Mouse (Mus musculus) kidney, adult 9 months (tissue): ENCODE measurements around the gene Slc26a1.

Experiments used
- DNase-seq: peaks from one replicate; pipeline ENCODE4 v3.0.0; 2022

Gene Slc26a1

DNA sequence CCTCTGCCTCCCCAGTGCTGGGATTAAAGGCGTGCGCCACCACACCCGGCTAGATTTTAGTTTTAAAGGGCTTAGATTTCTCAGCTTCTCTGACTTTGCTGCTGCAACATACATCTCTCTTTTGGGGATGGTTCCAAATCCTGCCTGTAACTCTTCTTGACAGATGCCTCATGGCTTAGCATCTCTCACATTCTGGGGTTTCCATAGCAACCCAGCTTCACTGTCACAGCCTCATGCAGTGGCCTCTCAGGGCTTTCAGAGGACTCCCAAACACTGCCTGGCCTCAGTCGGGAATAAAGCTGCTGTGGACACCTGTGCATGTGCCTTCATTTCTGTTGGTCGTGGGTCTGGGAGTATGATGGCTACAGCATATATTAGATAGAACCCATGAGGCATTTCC is 13.7 kb upstream of the Slc26a1 start:
- no peak for DNase-seq

DNA sequence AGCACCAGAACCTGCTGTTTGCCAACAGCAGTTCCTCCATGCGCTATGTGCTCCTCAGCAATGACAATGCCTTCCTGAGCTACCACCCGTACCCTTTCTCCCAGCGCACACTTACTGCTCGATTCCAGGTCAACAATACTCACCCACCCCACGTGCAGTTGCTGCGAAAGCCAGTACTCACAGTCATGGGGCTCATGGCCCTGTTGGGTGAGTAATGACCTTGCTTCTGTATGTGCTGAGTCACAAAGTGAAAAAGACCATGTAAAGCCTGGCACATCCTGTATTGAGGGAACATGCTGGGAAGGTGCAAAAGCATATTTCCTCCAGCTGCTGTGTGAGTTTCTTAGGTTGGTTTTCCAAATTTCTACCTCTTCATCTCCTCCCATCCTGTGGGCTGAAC is 5.5 kb upstream of the Slc26a1 start:
- DNase-seq: no peak

DNA sequence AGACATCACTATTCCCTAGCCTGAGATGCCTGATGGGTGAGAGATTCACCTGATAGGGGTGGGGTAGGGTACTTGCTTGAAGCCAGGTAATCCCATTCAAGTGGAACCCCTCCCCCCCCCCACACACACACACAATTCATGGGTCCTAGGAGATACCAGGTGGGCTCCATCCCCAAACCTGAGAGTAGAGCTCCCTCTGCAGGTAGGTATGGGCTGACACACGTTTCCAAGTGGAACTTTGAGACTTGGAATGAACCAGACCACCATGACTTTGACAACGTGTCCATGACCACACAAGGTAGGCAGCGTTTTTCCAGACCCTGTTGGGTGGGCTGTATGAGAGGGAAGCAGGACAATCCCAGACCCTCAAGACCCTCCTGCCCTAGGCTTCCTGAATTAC is 4.5 kb upstream of the Slc26a1 start:
- no peak for DNase-seq

DNA sequence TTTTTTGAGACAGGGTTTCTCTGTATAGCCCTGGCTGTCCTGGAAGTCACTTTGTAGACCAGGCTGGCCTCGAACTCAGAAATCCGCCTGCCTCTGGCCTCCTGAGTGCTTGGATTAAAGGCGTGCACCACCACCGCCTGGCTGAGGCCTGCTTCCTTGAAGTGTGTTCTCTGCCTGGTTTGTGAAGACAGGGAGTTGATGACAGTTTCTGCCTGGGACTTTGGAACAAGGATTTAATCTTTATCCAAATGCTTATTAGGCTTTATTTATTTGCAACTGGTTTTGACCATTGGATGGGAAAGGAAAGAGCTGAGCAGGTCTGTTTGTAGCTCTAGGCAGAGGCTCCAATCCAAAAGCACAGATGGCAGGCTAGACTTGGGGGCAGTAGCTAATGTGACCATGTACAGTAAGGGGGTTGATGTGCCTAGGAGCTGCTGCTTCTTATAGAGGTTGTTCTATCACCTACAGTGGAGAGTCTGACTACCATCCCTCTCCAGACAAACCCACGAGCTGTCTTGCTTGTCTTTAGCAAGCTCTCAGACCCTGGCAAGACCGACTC is 3.0 kb upstream of the Slc26a1 start:
- peak; percentile 87 for DNase-seq

DNA sequence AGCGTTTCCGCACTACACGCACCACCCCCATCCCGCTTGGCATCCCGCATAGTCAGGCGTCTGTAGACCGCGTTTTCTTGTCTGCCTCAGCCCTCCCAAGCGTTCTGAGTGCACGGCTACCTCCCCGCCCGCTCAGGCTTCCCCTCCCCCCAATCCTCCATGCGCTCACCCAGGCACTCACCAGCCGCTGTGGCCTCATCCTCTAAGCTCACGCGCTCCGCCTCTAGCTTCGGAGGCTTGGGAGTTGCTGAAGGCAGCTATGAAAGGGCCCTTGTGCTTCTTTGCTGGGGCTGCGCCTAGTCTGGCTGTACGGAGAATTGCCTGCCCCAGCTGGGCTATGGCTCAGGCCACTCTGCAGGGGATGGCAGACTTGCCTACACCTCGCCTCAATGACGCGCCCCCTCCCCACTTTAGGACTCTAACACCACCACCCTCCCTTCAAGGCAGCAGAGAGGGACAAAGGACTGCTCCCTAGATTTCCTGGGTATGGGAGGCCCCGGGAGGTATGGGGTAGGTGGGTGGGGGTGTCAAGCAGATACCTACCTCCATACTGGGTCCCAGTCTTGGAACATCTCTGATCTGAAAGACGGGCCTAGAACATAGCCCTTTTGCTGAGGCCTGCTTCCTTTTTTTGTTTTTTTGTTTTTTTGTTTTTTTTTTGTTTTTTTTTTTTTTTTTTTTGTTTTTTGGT is 2.4 kb upstream of the Slc26a1 start:
- DNase-seq: peak; percentile 63

DNA sequence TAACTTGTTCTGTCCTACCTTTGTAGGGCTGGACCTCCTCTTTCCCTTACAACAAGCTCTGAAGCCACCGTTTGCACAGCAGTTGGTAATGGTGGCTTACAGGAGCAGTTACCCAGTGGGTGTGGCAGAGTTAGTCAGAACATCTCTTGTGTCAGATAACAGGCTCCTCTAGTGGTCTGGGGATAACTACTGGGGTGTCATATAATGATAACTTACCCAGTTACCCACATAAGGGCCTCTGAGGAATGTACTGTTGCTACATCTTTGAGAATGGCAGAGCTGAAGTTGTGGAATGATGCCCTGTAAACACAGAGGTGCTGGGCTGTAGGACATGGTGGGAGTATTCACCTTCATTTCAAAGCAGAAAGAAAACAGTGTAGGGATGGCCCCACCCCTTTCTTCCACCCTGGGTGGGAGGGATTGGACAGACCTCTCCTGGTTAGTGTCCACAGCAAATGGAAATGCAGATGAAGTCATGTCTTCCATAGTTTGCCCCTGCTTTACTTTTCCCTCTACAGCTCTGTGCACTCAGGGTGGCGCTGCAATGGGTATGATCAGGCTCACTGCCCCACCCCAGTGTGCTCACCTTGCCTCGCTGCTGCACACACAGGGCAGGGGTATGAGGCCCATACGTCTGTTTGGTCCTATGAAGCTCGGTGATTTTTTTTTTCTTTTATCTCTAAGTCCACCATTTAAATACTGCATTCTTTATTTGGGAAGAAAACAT is 1.6 kb upstream of the Slc26a1 start:
- DNase-seq: no peak

DNA sequence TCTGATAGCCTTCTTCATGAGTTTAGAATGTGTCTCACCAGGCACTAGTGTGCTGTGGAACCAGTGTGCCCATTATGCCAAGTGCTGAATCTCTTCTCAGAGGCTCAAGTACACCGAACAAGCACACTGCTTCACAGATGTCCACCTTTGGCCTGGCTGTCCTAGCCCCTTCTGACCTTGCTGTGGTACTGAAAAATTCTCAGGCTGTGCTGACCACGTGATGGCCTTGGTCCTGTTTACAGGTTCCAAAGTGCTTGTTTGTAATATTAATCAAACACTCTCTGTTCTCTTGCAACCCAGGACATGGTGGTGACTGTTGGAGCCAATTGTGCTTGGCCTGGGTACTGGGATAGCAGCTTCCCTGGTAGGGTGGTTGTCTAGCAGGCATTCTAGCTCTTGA is 745 bp downstream of the Slc26a1 start:
- DNase-seq: peak; percentile 95

DNA sequence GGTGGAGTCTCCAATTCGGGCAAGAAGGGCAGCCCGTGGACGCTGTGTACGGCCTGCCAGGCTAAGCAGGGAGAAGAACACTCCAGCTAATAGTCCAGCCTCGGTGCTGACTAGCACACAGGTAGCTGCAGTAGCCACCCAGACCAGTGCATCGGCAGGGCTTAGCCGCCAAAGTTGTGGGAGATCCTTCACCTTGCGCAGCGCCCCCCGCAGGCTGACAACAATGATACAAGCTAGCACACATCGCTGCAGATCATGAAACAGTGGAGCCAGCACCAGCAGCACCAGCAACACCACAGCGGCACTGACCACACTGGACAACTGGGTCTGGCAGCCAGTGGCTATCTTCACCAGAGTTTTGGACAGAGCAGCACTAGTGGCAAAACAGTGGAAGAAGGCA is 3.6 kb downstream of the Slc26a1 start:
- DNase-seq: no peak

DNA sequence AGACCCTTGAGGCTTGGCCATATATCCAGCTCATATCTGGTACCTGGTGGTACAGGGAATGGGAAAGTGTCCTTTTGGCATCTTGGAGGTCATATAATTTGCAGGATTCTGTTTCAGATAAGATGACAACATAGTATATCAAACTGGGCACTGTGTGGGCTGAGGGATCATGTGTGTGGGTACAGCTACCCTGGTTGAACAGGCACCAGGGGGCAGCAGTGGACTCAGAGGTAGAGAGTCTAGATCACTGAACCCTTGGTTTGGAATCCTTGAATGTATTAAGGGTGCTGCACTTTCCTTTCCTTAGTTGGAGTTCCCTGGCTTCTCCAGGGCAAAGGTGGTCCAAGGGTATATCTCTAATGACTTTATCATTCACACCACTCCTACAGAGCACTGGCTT is 4.6 kb downstream of the Slc26a1 start:
- peak; percentile 79 for DNase-seq

DNA sequence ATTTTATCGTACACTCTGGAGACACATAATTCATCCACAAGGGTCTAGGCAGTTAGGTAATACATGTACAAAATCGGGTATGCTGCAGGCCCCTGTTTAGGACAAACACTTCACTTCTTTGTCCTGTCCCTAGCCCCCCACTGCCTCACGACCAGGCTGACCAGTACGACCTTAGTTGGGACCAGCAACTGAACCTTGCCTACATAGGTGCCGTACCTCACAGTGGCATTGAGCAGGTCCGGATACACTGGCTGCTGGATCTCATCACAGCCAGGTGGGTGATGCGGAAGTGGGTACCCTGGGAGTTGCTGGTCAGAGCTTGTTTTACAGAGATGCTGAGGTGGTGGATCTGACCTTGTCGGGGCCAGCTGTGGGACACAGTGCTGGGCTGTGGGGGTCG is 5.4 kb downstream of the Slc26a1 start:
- DNase-seq: peak; percentile 49

DNA sequence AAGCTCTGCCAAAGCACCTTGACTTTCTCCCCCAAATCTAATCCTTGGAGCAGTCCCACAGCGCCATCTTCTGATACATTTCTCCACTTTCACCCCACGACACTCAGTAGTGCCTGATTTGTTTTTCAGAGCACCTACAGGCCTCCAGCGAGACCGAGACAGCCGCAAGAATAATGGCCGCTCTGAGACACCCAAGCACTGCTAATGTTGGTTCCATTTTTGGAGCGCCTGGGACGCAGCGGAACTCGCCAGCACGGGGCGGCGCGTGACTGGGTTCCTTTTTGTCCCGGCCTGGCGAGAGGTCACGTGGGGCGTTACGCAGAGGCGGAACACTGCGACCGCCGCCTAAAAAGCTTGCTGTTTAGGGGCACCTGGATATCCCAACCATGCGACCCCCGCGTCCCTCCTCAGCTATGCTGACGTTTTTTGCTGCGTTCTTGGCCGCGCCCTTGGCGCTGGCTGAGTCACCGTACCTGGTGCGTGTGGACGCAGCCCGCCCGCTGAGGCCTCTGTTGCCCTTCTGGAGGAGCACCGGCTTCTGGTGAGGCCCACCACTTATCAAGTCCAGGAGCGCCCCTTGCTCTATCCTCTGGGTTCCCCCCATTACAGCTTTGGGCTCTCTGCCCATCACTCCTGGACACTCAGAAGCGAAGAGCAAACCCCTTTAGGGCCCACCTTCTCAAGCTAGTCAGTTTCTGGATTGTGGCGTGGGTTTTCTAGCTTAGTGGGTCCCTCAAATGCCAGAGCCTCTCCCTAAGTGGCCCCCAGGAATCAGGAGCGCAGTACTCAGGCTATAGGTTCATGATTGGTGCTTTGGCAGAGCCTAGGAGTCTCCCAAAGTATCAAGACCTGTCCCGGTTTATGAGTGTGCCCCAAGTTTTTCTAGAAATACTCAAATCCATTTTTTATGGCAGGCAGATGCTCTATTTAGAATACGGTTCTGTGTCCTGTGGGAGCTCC is 6.1 kb downstream of the Slc26a1 start, which contains the start of gene Dgkq:
Dgkq (minus strand) TSS at position 696 of the 960 bp plus-strand sequence.
- DNase-seq: peak; percentile 94

DNA sequence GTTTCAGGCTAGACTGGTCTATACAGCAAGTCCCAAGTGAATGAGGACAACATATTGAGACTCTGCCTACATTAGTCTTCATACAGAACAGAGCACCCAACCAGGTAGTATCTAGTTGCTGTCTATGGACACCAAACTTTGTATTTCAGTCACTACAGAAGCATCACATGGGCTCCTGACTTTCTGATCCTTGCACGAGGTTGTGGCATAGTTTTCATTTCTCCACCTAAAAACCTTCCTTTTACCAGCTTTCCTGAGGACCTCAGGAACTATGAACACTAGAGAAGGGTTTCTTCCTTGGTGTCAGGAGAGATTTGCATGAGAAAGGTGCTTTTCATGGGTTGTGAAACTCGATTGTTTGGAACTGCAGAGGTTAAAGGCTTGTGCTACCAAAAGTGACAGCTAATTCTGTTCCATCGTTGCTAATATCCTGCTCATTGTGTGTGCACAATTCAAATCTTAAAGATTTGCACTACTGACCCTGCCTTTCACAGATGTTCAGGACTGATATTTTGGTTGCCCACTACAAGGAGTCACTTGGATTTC is 6.9 kb downstream of the Slc26a1 start:
- DNase-seq: no peak

DNA sequence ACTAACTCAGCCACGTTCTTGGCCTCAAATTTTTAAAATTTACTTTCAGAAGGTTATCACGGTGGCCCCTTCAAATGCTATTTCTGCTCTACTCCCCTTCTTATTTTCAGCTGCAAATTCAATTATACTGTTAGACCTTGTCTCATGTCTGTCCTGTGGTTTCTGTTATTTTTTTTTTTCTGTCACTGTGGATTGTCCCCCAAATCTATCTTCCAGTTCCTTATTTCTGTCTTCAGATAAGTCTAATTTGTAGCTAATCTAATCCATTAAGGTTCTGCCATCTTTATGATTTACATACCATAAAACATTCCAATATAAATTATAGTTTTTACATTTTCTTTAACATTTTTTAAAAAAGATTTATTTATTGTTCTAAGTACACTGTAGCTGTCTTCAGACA is 8.0 kb downstream of the Slc26a1 start:
- no peak for DNase-seq

DNA sequence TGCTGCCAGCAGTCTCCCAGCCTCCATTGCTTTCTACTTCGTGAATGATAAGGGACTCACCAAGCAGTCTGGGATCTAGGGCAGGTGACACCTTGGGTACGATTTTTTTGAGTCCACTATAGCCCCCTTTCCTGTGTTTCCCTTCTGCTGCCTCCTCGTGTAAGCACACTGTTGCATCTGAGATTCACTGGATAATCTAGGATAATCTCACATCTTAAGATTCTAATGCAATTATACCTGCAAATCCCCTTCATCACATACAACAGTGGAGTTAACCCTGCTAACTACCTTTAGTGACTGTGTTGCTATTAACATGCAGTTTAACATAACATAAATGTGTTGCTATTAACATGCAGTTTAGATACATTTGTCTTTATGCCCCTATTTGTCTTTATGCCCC is 10.3 kb downstream of the Slc26a1 start:
- no peak for DNase-seq

DNA sequence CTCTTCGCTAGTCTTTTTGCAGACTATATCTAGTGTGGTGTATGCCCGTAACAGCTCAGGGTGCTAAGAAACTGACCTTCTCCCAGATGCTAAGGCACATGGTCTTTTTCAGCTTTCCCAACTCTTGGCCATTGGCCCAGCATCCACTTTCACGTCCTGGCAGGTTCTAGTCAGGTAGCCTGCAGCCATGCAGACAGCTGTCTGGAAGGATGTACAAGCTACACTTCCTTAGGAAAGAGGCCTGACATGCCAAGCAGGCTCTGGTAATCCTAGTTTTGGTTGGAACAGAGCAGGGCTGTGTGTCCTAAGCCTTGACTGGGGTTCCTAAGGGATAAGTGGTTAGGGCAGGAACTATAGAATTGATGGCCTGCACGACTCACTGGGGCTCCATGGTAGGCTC is 12.6 kb downstream of the Slc26a1 start:
- no peak for DNase-seq

DNA sequence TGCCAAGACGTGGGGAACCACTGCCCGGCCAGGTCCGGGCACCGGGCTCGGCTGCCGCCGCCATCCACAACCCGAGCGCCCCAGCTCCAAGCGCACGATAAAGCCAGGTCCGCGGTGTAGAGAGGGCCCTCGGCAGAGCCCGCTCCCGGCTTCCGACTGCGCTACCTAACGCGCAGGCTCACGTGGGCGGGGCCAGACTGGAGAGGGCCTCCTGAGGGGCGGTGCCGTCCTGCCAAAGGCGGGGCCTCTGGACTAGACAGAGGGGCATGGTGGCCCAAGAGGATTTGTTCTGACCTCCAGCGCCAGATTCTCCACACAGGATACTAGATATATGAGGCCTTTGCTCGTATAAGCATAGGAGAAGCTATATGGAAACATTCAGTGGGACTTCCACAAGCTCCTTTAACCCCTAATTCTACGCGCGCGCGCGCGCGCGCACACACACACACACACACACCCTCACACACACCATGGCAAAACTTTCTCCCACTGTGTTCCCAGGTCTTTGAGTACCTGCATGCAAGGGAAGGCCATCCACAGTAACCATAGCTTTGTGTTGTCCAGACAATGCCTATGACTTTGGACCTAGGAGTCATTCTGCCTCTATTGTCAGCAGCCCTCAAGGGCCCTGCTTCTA is 14.6 kb downstream of the Slc26a1 start:
- peak; percentile 95 for DNase-seq

DNA sequence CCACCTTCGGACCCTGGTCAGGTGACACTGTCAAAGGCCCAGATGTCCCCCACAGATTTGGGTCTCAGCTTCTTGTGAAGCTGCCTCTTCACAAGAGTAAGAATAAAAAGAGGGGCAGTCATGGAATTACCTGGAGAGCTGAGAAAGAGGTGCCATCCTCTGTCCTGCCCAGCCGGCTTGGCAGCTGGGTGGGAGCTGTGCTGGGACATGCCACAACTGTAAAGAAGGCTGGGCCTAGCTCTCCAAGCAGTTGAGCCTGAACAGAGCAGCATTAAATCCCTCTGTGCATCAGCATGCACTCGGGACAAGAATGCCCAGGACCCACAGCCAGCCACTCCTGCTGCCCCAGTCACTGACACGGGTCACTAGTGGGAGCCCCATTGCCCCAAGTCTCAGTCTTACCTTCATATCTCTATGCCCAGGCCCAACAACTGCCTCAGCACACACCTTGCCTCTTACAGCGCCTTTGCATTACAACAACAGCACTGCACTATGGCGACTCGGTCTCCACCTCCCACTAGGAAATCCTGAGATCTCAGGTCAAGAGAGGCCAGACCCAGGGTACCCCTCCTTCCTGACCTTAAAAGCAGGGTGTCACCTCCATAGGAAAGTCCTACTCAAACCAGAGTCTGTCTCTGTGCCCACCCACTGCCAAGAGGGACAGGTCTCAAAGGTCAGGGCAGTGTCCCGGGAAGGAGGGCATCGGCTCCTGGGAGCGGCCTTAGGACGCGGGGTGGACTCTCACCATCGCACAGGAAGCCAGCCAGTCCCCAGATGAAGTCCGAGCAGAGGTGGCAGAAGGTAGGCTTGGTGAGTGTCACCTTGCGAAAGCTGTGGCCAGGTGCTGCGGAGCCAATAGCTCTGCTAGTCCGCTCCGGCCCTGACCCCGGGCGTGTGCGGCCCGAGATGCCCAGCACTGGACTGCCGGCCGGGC is 15.4 kb downstream of the Slc26a1 start, which contains the start of gene Idua:
Idua (plus strand) TSS at position 634 of the 934 bp plus-strand sequence.
- DNase-seq: peak; percentile 70

DNA sequence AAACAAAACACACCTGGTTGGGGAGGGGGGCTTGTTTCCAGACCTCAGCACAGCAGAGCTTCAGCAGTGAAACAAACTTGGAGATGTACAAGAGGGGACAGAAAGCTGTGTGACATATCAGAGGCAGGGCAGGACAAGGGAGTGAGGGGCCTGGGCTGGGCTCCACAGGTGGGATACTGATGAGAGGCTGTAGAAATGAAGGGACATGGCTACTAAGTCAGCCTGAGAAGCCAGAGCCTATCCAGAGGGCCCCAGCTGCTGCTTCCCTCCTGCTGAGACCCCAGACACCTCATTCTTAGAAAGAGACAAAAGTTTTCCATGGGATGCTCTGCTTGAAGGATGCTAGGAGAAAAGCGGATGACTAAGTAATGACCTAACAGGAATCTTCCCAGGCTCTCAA is 16.8 kb downstream of the Slc26a1 start:
- no peak for DNase-seq

DNA sequence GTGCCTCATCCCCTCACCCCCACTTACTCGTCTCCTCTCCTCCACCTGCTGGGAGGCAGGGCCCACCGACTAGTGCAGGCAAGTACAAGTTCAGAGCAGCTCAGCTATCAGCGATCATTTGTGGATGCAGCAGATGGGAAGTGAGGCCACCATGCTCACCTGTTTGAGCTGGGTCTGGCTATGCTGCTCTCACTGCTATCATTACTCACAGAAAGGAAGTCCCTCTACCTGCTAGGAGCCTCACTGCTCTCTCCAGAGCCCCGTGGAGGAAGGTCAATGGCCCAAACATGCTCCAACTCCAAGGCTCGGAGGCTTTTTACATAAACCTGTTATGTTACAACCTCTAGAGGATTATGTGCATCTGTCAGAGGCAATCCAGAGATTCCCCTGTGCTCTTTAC is 18.0 kb downstream of the Slc26a1 start:
- no peak for DNase-seq

DNA sequence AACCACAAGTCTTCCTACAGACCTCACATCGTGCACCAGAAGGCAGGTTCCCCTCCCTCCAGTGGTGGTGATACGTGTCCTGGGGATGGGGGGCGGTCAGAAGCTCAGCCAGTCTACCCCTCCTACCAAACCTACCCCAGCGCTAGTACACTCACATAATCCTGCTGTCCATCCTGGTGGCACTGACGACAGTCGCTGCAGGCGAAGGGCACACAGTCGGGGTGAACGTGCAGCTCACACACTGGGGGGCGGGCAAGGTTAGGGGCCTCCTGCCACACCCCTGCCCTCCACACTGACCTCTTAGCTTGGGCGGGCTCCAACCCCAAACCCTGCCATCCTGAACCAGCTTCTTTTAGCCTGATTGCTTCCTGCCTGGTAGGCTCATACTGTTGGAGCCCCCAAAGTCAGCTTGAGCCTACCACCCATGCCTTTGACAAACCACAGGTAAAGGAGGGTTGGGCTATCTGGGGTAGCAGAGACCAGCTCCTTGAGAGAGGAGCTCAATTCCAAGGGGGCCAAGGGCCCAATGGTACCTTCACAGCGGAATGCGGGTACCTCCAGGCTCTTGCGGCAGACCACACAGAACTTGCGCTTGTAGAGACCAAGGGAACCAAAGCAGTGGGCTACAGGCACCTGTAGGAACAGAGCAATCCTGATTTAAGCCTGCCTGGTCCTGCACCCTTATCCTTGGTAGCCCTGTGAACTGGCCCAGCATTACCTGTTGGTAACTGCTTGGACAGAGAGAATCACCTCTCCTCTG is 19.3 kb downstream of the Slc26a1 start:
- DNase-seq: no peak
